Mouse (Mus musculus) 3T3-L1 (cell line): ENCODE data around the gene Acss2.
"Not testable (repeated sequence)": the region's sequence is repeated elsewhere in the genome, so short reads cannot be mapped to it uniquely, and the experiment has no call there.

Experiments
- DNase-seq: peaks from one replicate; pipeline ENCODE4 v3.0.0-alpha.2; 2015; ENCODE audit warnings: low read depth, low spot score

The Acss2 gene

DNA sequence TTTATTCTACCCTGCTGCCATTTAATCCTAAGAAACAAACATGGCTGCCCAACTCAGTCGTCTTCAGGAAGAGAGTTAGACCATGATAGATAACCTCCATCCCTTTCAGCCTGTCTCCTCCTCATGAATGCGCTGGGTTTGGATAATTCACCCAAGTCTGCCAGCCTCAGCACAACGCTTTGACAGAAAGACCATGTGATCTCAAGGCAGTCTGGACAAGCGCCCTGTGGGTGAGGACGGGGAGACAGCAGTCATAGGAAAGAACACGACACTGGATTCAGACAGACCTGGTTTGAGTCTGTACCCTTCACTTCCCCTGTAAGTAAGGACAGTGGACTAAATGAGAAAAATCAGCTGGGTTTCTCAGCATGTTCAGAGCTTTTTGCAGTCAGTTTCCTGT is 71.8 kb downstream of the Acss2 start:
- no peak for DNase-seq

DNA sequence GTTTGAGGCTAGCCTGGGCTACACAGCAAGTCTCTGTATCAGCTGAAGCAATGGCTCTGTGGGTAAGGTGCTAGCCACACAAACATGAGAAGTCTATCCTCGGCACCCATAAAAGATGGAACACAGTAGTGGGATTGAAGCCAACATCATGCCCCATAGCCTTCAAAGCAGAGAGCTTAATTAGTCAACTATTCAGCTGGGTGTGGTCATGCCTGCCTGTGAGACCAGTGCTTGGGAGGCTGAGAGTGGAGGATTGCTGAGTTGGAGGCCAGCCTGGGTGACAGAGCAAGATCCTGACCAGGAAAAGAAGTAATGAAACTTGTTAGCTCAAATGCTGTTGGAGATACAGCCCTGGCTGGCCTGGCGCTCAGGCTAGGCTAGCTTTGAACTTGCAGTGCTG is 73.1 kb downstream of the Acss2 start:
- DNase-seq, result no peak

DNA sequence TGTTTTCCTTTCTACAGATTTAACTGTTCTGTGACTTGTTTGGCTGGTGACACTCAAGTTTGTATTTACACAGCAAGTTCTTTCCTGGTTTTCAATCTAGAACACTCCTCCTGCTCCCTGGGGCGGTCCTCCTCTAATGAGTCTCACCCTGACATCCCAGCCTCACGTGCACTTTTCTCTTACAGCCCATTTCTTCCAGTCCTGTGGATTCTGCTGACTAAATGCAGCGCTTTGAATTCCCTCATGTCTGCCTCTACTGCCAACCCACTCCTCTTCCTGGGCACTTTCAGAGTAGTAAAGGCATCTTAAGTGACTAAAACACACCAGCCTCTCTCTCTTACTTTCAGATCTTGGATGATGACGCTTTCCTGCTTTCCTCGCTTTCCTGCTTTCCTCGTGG is 73.9 kb downstream of the Acss2 start:
- peak; percentile 48 for DNase-seq

DNA sequence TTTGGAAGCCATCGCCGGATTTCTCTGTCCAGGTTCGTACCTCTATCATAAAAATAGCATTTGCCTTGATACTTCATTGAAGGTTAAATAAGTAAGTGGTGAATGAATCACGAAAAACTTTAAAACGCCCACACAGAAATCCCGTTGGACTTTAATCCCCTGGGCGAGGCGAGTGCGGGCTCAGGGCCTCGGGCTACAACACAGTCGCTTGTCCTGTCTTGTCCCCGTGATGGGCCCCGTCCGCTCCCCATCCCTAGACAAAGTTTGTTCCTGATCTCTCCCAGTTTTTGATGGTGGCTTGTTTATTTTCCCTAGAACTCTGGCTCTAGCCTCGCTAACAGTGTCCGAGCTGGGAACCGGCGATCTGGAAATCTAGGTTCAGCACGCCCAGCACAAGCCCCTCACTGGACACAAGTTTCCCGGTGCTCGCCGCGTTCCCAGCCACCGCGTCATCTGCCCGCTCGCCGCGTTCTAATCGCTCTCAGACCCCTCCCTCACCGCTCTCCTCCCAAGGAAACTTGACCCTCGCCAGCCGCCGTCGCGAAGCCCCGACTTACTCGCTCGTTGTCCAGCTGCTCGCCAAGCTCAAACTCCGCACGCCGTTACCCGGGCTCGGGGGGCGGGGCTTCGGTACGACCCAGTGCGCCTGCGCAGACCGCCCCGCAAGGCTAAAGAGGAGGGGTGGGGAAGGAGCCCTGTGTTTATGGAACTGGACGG is 74.5 kb downstream of the Acss2 start, which contains the start of gene Gss:
TSS of gene Gss (minus strand) at position 674 of the 717 bp plus-strand sequence.
- DNase-seq, result peak; percentile 96

DNA sequence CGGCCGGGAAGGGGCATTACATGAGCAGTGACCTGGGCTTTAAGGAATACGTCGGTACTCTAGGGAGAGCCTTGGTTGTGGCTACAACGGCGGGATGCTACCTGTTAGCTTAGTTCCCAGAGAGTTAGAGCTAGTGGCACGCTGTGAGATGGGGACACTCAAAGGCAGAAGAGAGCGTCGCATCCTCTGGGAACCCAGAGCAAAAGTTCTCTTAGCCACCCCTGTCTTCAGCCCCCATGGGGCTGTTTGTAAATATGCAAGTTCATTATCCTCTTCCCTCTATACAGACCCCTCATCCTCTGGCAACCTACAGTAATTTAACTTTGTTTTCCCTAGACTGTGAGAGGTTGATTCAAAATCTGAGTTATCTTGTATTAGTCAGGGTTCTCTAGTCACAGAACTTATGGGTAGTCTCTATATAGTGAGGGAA is 75.1 kb downstream of the Acss2 start:
- DNase-seq, result no peak

DNA sequence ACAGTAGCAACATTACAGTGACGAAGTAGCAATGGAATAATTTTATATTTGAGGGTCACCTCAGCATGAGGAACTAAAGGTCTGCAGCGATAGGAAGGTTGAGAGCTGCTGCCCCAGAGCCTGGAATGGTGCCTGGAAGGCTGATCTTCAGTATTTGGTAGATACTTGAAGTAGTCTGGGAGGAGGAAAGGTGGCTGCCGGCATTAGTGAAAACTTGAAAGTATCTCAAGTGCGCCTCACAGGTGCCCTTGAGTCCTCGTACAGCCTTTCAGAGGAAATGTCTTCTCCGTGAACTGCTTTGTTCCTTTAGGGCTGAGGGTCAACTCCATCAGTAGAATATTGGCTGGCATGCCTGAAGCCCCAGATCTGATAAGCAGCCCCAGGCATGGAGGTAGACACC is 77.8 kb downstream of the Acss2 start:
- no peak for DNase-seq

DNA sequence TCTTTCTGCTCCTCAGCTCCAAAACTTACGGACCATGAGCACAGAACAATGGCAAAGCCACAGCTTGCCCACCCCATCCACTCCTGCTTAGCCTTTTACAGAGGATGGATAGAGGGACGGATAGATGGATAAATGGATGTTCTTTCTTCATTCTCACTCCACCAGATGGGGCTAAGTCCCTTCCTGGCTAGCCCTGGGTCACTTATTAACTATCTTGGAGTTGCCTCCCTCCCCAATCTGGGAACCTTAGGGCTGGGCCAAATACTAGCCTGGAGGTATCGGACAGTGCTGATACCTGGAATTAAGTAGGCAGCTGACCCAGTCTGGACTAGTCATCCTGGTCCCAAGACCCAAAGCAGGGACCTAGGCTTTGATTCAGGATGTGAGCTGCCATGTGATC is 86.0 kb downstream of the Acss2 start:
- DNase-seq, result no peak

DNA sequence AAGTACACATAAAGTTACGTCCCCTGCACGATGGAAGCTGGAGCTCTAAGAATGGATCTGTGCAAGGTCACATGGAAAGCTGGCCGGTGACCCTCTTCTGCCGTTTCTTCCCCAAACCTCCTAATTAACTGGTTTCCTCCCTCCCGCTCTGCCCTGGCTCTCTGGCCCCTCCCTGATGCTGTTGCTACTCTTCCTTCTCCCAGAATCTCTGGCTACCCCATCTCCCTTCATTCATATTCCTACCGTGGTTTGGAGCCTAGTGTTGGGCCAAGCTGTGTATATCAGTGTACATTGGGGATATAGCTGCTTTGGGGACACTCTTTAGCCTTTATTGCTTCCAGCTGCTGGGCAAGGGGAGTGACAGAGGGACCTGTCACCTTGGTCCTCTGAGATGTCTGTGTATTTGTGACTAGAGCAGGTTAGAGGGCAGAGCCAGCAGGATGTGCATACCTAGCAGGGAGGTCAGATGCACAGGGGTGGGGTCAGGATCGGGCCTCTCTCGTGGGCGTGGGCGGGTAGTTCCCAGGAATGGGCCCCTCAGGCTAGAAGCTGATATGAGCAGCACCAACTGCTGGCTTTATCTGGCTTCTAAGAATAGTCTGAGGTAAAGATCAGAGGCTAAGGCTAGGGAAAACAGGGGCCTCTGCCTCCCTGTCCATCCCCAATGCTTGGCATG is 87.0 kb downstream of the Acss2 start:
- no peak for DNase-seq

DNA sequence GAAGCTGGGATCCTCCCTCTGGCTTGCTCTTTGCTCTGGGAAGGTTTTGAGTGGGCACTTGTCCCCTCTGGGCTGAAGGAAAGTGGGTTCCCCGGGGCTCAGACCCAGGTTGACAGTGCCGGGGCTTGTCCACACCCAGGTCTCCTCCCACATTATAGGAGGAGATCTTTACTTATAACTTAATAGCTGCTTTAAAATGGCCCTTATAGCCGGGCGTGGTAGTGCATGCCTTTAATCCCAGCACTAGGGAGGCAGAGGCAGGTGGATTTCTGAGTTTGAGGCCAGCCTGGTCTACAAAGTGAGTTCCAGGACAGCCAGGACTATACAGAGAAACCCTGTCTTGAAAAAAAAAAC is 87.5 kb downstream of the Acss2 start:
- DNase-seq, result not testable (repeated sequence)

DNA sequence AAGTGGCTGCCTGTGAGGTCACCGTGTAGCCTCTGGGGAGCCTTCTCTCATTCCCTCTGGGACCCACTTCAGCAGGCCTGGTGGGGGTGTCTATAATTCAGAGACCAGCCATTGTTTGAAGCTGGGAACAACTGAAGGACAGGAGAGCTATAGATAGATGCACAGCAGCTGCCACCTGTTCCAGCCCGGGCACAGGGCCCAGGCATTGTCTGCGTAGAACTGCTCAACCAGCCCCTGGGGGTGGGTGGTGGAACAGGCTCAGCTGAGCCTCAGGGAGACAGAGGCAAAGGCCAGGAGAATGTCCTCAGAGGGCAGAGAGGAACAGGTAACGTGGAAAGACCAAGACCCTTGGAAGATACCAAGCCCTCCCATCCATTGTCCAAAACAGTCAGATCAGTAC is 88.6 kb downstream of the Acss2 start:
- no peak for DNase-seq

DNA sequence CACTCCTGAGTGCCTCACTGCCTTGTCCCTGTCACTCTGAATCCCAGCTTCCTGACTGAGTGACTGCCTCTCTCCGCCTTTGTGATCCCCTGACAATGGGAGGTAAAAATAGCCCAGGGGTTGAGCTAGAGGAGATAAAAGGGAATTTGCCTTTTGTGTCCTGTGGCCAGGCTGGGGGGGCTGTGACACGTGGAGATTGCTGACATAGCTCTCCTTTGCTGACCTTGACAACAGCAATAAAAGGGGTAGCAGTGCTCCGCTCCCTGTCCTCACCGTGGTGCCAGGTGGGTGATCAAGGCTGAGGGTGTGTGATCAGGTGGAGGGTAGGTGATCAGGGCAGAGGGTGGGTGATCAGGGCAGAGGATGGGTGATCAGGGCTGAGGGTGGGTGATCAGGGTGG is 93.2 kb downstream of the Acss2 start, which contains the start of gene Myh7b:
TSS of gene Myh7b (plus strand) at position 235 of the 400 bp plus-strand sequence.
- no peak for DNase-seq

DNA sequence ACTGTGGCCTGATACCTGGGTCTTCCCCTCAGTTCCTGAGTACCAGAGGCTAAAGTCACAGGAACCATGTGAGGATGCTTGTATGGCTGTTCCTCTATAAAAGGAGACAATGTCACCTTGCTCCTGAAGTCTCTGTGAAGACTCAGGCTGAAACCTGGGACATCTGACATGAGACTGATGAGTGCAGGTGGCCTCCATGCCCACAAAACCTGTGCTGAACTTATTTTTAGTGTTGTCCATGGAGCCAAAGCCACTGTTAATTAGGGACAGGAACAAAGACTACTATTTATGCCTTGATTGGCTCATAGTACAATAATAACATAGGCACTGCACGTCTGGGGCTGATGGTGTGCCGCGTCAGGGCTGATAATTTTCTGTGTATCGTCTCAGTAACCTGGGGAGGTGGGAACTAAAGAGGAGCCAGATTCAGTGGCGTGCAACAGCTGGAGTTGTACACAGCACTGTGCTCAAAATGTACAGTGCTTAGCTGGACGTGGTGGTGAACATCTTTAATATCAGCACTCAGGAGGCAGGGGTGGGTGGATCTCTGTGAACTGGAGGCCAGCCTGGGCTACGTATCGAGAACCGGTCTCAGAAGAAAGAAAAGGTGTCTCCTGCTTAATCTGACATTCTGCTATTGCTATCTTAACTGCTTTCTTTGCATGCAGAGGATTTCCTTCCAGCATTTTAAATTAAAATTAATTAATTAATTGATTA is 94.2 kb downstream of the Acss2 start:
- no peak for DNase-seq

DNA sequence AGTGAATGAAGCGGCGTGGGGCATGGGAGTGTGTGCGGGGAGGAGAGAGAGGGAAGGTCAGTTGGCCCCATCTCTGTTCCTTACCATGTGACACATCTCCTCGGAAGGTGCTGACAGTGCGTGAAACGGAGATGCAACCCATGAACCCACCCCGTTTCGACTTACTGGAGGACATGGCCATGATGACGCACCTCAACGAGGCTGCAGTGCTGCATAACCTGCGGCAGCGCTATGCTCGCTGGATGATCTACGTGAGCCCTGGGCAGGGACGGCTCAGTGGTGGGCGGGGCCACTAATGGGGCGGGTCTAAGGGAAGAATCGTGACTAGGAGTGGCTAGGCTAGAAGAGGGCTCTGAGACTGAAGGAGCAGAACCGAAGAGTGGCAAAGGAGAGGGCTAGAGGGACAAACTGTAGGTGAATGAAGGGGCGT is 95.6 kb downstream of the Acss2 start:
- DNase-seq, result no peak

DNA sequence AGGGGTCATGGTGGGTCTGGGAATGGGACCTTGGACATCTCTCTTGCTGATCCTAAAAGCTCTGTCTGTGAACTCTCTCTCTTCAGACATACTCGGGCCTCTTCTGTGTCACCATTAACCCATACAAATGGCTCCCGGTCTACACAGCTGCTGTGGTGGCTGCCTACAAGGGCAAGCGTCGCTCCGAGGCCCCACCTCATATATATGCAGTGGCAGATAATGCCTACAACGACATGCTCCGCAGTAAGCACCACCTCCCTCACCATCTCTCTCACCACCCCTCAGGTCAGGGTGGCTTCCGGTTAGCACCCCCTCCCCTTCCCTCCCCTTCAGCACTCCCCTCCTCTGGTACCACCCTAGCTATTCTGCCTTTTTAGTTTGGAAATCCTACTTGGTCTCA is 96.2 kb downstream of the Acss2 start:
- no peak for DNase-seq

DNA sequence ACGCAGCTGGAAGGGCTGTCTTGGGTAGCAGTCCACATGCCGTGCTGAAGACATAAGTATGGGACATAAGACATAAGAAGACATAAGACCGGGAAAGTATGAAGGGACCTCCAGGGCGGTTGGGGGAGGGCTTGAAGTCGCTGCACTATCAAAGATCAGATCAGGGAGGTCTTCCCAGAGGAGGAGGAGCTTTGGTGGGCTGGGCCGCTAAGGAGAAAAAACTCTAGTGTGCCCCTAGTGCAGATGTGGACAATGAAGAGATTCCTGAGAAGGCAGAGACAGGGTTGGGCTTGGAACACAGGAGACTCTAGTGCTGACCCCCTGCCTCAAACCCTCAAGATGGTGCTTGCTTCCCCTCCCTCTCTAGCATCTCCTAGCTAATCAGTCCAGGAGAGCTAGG is 99.2 kb downstream of the Acss2 start:
- DNase-seq, result no peak

DNA sequence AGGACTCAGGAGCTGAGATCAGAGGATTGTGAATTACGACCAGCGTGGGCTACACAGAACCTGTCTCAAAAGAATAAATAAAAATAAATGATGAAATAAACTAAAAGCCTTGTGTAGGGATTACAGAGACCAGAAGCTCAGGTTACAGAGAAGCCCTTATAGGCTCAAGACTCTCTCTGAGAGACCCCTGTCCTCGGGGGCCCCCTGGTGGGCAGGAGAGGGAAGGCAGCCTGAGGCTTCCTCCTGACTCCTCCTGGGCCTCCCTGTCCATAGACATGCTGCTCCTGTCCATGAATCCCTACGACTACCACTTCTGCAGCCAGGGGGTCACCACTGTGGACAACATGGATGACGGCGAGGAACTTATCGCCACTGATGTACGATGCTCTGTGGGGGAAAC is 102.1 kb downstream of the Acss2 start:
- peak; percentile 90 for DNase-seq

DNA sequence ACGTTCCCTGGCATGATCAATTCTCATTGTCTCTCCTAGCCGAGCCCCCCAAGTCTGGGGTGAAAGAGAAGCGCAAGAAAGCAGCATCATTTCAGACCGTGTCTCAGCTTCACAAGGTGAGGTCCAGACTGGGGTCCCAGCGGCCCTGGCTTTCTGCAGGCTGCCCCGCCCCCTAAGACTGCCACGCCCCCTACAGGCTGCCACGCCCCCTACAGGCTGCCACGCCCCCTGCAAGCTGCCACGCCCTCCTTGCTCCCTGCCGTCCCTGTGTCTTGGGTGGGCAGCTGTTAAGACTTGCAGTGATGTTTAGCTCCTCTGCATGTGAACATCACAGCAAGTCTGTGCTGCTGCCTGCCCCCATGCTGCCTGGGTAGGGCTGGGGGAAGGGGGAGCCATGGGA is 104.9 kb downstream of the Acss2 start:
- no peak for DNase-seq

DNA sequence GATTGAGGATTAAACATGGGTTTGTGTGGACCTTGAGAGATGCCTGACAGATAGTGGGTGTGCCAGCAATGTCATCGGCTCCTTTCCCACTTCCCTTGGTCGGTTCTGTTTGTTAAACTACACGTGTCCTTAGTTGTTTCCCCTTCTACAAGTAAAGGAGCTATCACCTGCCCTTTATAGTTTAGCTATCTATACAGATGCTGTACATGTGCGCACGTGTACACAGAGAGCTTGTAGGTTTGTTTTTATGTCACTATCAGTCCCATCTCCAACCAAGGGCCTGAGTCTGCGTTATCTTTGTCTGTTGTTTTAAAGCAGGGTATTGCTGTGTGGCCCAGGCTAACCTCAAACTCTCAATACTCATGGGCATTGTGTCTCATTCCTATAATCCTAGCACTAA is 106.2 kb downstream of the Acss2 start:
- DNase-seq, result no peak

DNA sequence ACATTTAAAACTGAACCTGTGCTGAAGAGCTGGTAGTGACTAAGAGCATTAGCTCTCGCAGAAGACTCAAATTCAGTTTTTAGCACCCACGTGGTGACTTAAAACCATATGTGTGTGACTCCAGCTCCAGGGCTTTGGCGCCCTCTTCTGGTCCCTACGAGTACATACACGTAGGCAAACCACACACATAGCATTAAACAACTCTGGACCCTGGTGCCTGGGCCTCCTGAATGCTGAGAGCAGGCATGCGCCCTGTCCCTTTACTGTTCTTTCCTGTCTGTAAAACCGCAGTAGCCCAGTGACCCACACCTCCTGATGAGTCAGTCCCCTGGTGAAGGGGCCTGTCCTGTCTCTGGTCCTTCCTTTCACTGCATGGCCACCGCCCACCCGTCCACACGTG is 107.0 kb downstream of the Acss2 start:
- peak; percentile 99 for DNase-seq

DNA sequence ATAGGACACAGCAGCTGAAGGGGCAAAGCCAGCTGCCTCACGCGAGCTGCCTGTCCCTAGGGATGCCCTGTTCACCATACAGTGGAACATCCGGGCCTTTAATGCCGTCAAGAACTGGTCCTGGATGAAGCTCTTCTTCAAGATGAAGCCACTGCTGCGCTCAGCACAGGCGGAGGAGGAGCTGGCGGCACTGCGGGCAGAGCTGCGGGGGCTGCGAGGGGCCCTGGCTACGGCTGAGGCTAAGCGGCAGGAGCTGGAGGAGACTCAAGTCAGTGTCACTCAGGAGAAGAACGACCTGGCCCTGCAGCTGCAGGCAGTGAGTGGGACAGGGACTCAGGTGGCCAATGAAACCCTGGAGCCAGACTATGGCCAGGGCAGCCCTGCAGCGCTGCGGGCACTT is 108.5 kb downstream of the Acss2 start:
- no peak for DNase-seq

DNA sequence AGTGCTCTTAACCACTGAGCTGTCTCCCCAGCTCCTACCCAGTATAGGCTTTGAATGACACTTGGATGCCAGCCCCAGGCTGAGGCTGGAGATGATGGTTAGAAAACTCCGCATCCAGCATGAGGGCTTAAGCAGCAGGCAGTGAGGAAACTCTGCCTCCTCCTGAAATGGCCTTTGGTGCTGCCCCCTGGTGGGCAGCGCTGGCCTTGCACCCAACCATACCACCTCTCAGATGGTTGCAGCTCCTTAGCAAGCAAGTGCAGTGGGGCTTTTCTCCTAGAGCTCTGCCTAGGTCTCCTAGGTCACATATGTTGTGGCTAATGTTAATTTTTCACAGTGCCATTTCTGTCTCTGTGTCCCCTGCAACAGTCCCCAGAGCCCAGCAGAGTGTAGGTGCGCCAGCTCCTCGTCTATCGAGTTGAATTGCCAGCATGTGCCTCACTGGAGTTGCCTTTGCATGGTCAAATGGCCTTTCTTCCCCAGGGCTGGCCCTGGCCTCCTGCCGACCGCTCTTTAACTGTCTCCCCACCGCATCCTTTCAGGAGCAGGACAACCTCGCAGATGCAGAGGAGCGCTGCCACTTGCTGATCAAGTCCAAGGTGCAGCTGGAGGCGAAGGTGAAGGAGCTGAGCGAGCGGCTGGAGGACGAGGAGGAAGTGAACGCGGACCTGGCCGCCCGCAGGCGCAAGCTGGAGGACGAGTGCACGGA is 109.4 kb downstream of the Acss2 start:
- peak; percentile 78 for DNase-seq

DNA sequence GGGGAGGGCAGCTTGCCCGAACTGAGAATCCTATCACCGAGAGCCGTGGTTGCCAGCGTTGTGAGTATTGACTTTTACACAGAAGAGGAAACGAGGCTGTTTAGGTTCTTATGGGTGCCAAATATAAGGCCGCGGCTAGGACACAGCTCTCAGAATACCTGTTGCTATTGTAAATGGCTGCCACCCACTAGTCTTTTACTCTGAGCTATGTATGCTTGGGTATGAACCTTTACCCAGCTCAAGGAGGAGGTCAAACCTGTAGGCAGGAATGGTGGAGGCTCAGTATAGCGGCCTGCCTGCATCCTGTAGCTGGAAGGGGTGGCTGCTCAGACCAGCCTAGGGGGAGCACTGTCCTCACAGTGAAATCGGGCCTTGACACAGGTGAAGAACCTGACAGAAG is 110.4 kb downstream of the Acss2 start:
- no peak for DNase-seq
